Comparison of ENCODE assay signal across 8 mouse cellular contexts in the genomic region with DNA sequence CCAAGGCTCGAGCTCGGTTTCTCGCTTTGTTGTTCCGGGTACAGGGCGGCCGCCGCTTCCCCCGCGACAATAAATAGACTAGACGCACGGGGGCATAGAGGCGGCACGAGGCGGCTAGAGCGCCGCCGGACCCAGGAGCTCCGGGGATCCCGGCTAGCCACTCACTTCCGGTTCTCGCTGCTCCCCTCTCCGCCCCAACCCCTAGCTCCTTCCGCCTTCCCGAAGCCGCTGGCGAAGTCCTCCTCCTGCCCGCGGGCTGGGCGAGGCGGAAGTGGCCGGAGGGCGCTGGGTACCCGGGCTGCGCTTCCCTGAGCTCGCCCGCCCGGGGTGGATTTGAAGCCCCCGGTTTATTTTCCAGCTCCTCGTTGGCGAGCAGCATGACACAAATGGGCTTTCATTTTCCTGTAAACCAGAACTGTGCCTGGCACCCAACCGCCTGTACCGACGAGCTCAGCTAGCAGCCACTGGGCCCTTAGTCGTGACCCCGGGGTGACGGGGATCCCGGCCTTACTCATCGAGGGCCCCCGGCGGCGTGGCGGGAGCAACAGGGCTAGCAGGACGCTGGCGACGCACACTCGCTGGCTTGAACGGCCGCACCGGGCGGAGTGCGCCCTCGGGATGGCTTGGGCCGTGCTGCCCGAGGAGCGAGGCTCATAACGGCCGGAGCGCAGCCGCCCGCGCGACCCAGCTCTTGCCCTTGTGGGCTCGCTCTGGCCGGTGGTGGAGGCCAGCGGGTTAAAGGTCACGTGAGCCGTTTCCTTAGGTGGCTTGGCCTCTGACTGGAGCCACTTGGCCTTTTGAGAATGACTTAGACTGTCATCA. TPM values are rescaled to one million over a fixed set of nuclear protein-coding genes. Genes with fewer than 3 reads are reported as not detected.
A peak's percentile ranks its signal among the peaks of the same experiment; 100 is the strongest.
DNase-seq lines count a peak whose midpoint lies in the region; ATAC-seq and TF ChIP-seq lines count a peak whose summit lies in the region.

Gene Tbpl1, minus strand, starts transcription at position 667 of the 822 bp plus-strand sequence.

- H3K4me3 ChIP-seq in brown adipose tissue, adult 24 weeks (ENCODE audit: insufficient read depth, low read depth, low read length): peak within 1 kb of the TSS; percentile 96
- H3K4me3 ChIP-seq in heart, embryonic 13.5 days: peak within 1 kb of the TSS; percentile 88
- H3K4me3 ChIP-seq in liver, embryonic 12.5 days: peak within 1 kb of the TSS; percentile 94
- peak within 1 kb of the TSS; percentile 85 for H3K4me3 ChIP-seq in stomach, postnatal 0 days (ENCODE audit: low read depth, low read length)

- WGBS in heart, embryonic 13.5 days: under 1% methylated on average over 74 of the region's 77 CpGs
- under 1% methylated on average over 77 of the region's 77 CpGs for WGBS in liver, embryonic 12.5 days (ENCODE audit: insufficient replicate concordance)
- under 1% methylated on average over 75 of the region's 77 CpGs for WGBS in stomach, postnatal 0 days

- DNase-seq in fat pad, adult 2 months (ENCODE audit: extremely low read depth, low read depth, low spot score): peak; percentile 51
- peak; percentile 97 for DNase-seq in kidney, postnatal 10 days
- DNase-seq in natural killer cell, adult 2 months (ENCODE audit: low spot score in 2 of 2): peak; percentile 95
- peak; percentile 97 for DNase-seq in stomach, postnatal 0 days (ENCODE audit: low spot score)

- peak within 1 kb of the TSS; percentile 72 for H3K4me2 ChIP-seq in heart, embryonic 13.5 days
- H3K4me2 ChIP-seq in liver, embryonic 12.5 days: peak within 1 kb of the TSS; percentile 94
- H3K4me2 ChIP-seq in stomach, postnatal 0 days (replicated peaks; ENCODE audit: low read depth): peak within 1 kb of the TSS; percentile 93

- TF ChIP-seq CTCF in stomach, postnatal 0 days (IDR thresholded peaks at IDR 0.05; ENCODE audit: low read depth): peak; percentile 43

- H3K36me3 ChIP-seq in heart, embryonic 13.5 days: no peaks in the 10 kb centered on the region
- H3K36me3 ChIP-seq in liver, embryonic 12.5 days: no peaks in the 10 kb centered on the region
- H3K36me3 ChIP-seq in stomach, postnatal 0 days (ENCODE audit: control insufficient read depth, insufficient read depth, low read length): no peaks in the 10 kb centered on the region

- peak within 1 kb of the TSS; percentile 92 for H3K9ac ChIP-seq in heart, embryonic 13.5 days
- H3K9ac ChIP-seq in liver, embryonic 12.5 days: peak within 1 kb of the TSS; percentile 91
- peak within 1 kb of the TSS; percentile 97 for H3K9ac ChIP-seq in stomach, postnatal 0 days (ENCODE audit: low read length)

- H3K27me3 ChIP-seq in heart, embryonic 13.5 days (replicated peaks): no peaks in the 10 kb centered on the region
- no peaks in the 10 kb centered on the region for H3K27me3 ChIP-seq in liver, embryonic 12.5 days (replicated peaks)
- H3K27me3 ChIP-seq in stomach, postnatal 0 days (ENCODE audit: control insufficient read depth, insufficient read depth, low read length): no peaks in the 10 kb centered on the region

- H3K4me1 ChIP-seq in brown adipose tissue, adult 24 weeks (ENCODE audit: control insufficient read depth, insufficient read depth, insufficient read length, low read length): peaks cover 3% of the 10 kb centered on the region
- peaks cover 32% of the 10 kb centered on the region for H3K4me1 ChIP-seq in heart, embryonic 13.5 days
- H3K4me1 ChIP-seq in liver, embryonic 12.5 days: peaks cover 42% of the 10 kb centered on the region
- peaks cover 5% of the 10 kb centered on the region; the same call in 1 of the 2 replicates for H3K4me1 ChIP-seq in stomach, postnatal 0 days (replicated peaks; ENCODE audit: control insufficient read depth, insufficient read depth)

- H3K27ac ChIP-seq in brown adipose tissue, adult 24 weeks (replicated peaks; ENCODE audit: low read depth, low read length): peak within 1 kb of the TSS; percentile 93
- H3K27ac ChIP-seq in heart, embryonic 13.5 days (replicated peaks): peak within 1 kb of the TSS; percentile 91
- peak within 1 kb of the TSS; percentile 91 for H3K27ac ChIP-seq in liver, embryonic 12.5 days
- peak within 1 kb of the TSS; percentile 95 for H3K27ac ChIP-seq in stomach, postnatal 0 days (replicated peaks)

- TF ChIP-seq EP300 in stomach, postnatal 0 days (optimal IDR thresholded peaks at IDR 0.05): peak; percentile 77

- ATAC-seq in CD4-positive, CD25-positive, alpha-beta regulatory T cell, adult 4 months: peak; percentile 92
- ATAC-seq in heart, embryonic 13.5 days (ENCODE audit: extremely low read depth, insufficient number of reproducible peaks, low FRiP score, low TSS enrichment): peak; percentile 95
- peak; percentile 96 for ATAC-seq in liver, embryonic 12.5 days
- peak; percentile 99 for ATAC-seq in stomach, postnatal 0 days (ENCODE audit: low FRiP score, low TSS enrichment)

- H3K9me3 ChIP-seq in heart, embryonic 13.5 days: no peaks in the 10 kb centered on the region
- no peaks in the 10 kb centered on the region for H3K9me3 ChIP-seq in liver, embryonic 12.5 days (replicated peaks)
- no peaks in the 10 kb centered on the region for H3K9me3 ChIP-seq in stomach, postnatal 0 days (ENCODE audit: control insufficient read depth, low read length)

RNA-seq across cellular contexts. Expression of gene Tbpl1, which starts in this region (rescaled TPM):
- polyA plus RNA-seq in CD4-positive, CD25-positive, alpha-beta regulatory T cell, adult 4 months (2017; shearing (Covaris generic)): 10 to 100 TPM; 58.0 to 67.6 TPM
- polyA plus RNA-seq in brown adipose tissue, adult 24 weeks (2012; ENCODE audit: insufficient read depth, insufficient read length, missing spikeins): 17.6 and 17.8 TPM in 2 replicates
- 38.8 and 43.2 TPM in 2 replicates for polyA plus RNA-seq in heart, embryonic 13.5 days (2015; fragmentation: Nextera tagmentation; extraction: Ambion mirVana)
- polyA plus RNA-seq in liver, embryonic 12.5 days (2016; fragmentation: Nextera tagmentation; extraction: Ambion mirVana): 34.4 and 34.7 TPM in 2 replicates
- polyA plus RNA-seq in stomach, postnatal 0 days (2015; fragmentation: Nextera tagmentation; extraction: Ambion mirVana): 26.7 and 30.4 TPM in 2 replicates

Comparison
In these comparisons a context has a peak if more than half of its experiments do, and no peak if none do; other contexts are left out.
1. Peak in every context shown above with its lines: DNase-seq, ATAC-seq, H3K4me3 ChIP-seq and H3K27ac ChIP-seq.